8 mouse cellular contexts compared by ENCODE assay signal in genomic region chr10:40024554-40025428, GRCm38 (mm10). TPM values are rescaled to one million over a fixed set of nuclear protein-coding genes. Genes with fewer than 3 reads are reported as not detected.
A peak's percentile ranks its signal among the peaks of the same experiment; 100 is the strongest.
DNase-seq lines count a peak whose midpoint lies in the region; ATAC-seq and TF ChIP-seq lines count a peak whose summit lies in the region.

Gene Mfsd4b1 (minus strand): TSS chr10:40025268.

- intact Hi-C loops in heart, postnatal 25 days (cut with DNase I), result no loop called here

- ATAC-seq in forebrain, embryonic 15.5 days (replicated peaks), result peak; percentile 97
- peak; percentile 93 for ATAC-seq in liver, postnatal 0 days
- ATAC-seq in neural tube, embryonic 14.5 days (ENCODE audit: low read depth), result peak; percentile 98

- DNase-seq in cerebellum, adult 11-12 months, result peak; percentile 88
- peak; percentile 72 for DNase-seq in heart, postnatal 25 days (ENCODE audit: low spot score)
- peak; percentile 90 for DNase-seq in layer of hippocampus, adult 11-12 months (ENCODE audit: low spot score)
- DNase-seq in liver, postnatal 0 days, result peak; percentile 83
- peak; percentile 76 for DNase-seq in testis, postnatal 10 days (ENCODE audit: low spot score)

- H3K9me3 ChIP-seq in E14TG2a.4 (ENCODE audit: low read length), result peaks cover 9% of the 10 kb centered on the region
- no peaks in the 10 kb centered on the region for H3K9me3 ChIP-seq in forebrain, embryonic 15.5 days
- no peaks in the 10 kb centered on the region for H3K9me3 ChIP-seq in liver, postnatal 0 days (ENCODE audit: low read length)
- H3K9me3 ChIP-seq in neural tube, embryonic 14.5 days (ENCODE audit: control insufficient read depth, low read length), result no peaks in the 10 kb centered on the region

- no peaks in the 10 kb centered on the region for H3K36me3 ChIP-seq in E14TG2a.4 (ENCODE audit: insufficient read depth, low read length)
- no peaks in the 10 kb centered on the region for H3K36me3 ChIP-seq in forebrain, embryonic 15.5 days
- no peaks in the 10 kb centered on the region for H3K36me3 ChIP-seq in liver, postnatal 0 days (replicated peaks; ENCODE audit: insufficient read depth, low read length)
- no peaks in the 10 kb centered on the region for H3K36me3 ChIP-seq in neural tube, embryonic 14.5 days (ENCODE audit: control insufficient read depth, insufficient read depth, low read length)

- peak within 1 kb of the TSS; percentile 82 for H3K4me3 ChIP-seq in E14TG2a.4 (replicated peaks; ENCODE audit: low read length)
- H3K4me3 ChIP-seq in forebrain, embryonic 15.5 days, result peak within 1 kb of the TSS; percentile 65
- H3K4me3 ChIP-seq in liver, postnatal 0 days (ENCODE audit: low read depth, low read length), result peak within 1 kb of the TSS; percentile 58
- peak within 1 kb of the TSS; percentile 67 for H3K4me3 ChIP-seq in neural tube, embryonic 14.5 days (ENCODE audit: low read depth, low read length)

- H3K4me2 ChIP-seq in forebrain, embryonic 15.5 days (replicated peaks), result peak within 1 kb of the TSS; percentile 91
- peak within 1 kb of the TSS; percentile 83 for H3K4me2 ChIP-seq in liver, postnatal 0 days (ENCODE audit: low read depth, low read length)
- peak within 1 kb of the TSS; percentile 80 for H3K4me2 ChIP-seq in neural tube, embryonic 14.5 days (ENCODE audit: low read depth, low read length)

- H3K9ac ChIP-seq in forebrain, embryonic 15.5 days (replicated peaks), result peak within 1 kb of the TSS; percentile 67
- H3K9ac ChIP-seq in liver, postnatal 0 days (replicated peaks), result peak within 1 kb of the TSS; percentile 60
- H3K9ac ChIP-seq in neural tube, embryonic 14.5 days (replicated peaks; ENCODE audit: low read depth, low read length), result peak within 1 kb of the TSS; percentile 76

- peak within 1 kb of the TSS; percentile 76 for H3K27ac ChIP-seq in forebrain, embryonic 15.5 days (replicated peaks)
- H3K27ac ChIP-seq in liver, postnatal 0 days (ENCODE audit: low read depth), result peak within 1 kb of the TSS; percentile 85
- peak within 1 kb of the TSS; percentile 71 for H3K27ac ChIP-seq in neural tube, embryonic 14.5 days (ENCODE audit: low read depth, low read length)

- no peak for TF ChIP-seq CTCF in E14TG2a.4 (conservative IDR thresholded peaks at IDR 0.05; ENCODE audit: low read length)
- TF ChIP-seq CTCF in liver, postnatal 0 days (IDR thresholded peaks at IDR 0.05; ENCODE audit: low read depth), result peak; percentile 31

- under 1% methylated on average over 46 of the region's 46 CpGs for WGBS in forebrain, embryonic 15.5 days
- WGBS in liver, postnatal 0 days (ENCODE audit: insufficient replicate concordance), result 2% methylated on average over 46 of the region's 46 CpGs
- WGBS in neural tube, embryonic 14.5 days, result under 1% methylated on average over 46 of the region's 46 CpGs

- no peak for TF ChIP-seq EP300 in liver, postnatal 0 days (IDR thresholded peaks at IDR 0.05; ENCODE audit: low read depth)

- H3K27me3 ChIP-seq in E14TG2a.4 (ENCODE audit: insufficient read depth, low read length), result peaks cover 72% of the 10 kb centered on the region
- no peaks in the 10 kb centered on the region for H3K27me3 ChIP-seq in forebrain, embryonic 15.5 days
- H3K27me3 ChIP-seq in liver, postnatal 0 days (ENCODE audit: insufficient read depth, low read length), result no peaks in the 10 kb centered on the region
- H3K27me3 ChIP-seq in neural tube, embryonic 14.5 days (ENCODE audit: control insufficient read depth, insufficient read depth, low read length), result no peaks in the 10 kb centered on the region

- H3K4me1 ChIP-seq in E14TG2a.4 (replicated peaks; ENCODE audit: low read depth, low read length), result peaks cover 11% of the 10 kb centered on the region; the same call in 1 of the 2 replicates
- peaks cover 13% of the 10 kb centered on the region for H3K4me1 ChIP-seq in forebrain, embryonic 15.5 days
- H3K4me1 ChIP-seq in liver, postnatal 0 days (ENCODE audit: insufficient read depth), result peaks cover 12% of the 10 kb centered on the region; the same call in 1 of the 2 replicates
- H3K4me1 ChIP-seq in neural tube, embryonic 14.5 days (ENCODE audit: control insufficient read depth, insufficient read depth, low read length), result peaks cover 7% of the 10 kb centered on the region; the same call in 1 of the 2 replicates

RNA-seq across cellular contexts. Expression of gene Mfsd4b1, which starts in this region (rescaled TPM):
- 0.27 and 0.28 TPM in 2 replicates for polyA plus RNA-seq in forebrain, embryonic 15.5 days (2015; fragmentation: Nextera tagmentation; extraction: Ambion mirVana)
- total RNA-seq in heart, postnatal 25 days (2021), result 1 to 10 TPM; 3.7 to 4.1 TPM
- polyA plus RNA-seq in liver, postnatal 0 days (2015; fragmentation: Nextera tagmentation; extraction: Ambion mirVana), result 6.0 and 6.1 TPM in 2 replicates
- 0.63 TPM in 1 of 2 replicates, not detected in the other for polyA plus RNA-seq in neural tube, embryonic 14.5 days (2014; fragmentation: Nextera tagmentation; extraction: Ambion mirVana)

Comparison
In these comparisons a context has a peak if more than half of its experiments do, and no peak if none do; other contexts are left out.
1. Peak in every context shown above with its lines: DNase-seq, ATAC-seq, H3K4me3 ChIP-seq and H3K27ac ChIP-seq.
2. Peak in ATAC-seq, H3K4me3 ChIP-seq, H3K27ac ChIP-seq, H3K9ac ChIP-seq and H3K4me2 ChIP-seq in forebrain, embryonic 15.5 days; RNA of the gene not detected or under 1 TPM.
3. Peak in ATAC-seq, H3K4me3 ChIP-seq, H3K27ac ChIP-seq, H3K9ac ChIP-seq and H3K4me2 ChIP-seq in neural tube, embryonic 14.5 days; RNA of the gene not detected or under 1 TPM.